Mouse (Mus musculus) megakaryocyte progenitor cell, adult 5-6 weeks (primary cell): ENCODE results near the gene Hoxa3. TPM values are rescaled to one million over a fixed set of nuclear protein-coding genes. Genes with fewer than 3 reads are reported as not detected.

Experiments
- ATAC-seq: replicated peaks from 2 replicates; pipeline ENCODE4 v1.8.0; 2016; ENCODE audit warnings: mild to moderate bottlenecking, moderate TSS enrichment, inconsistent platforms; ENCODE audit not compliant: poor library complexity
- total RNA-seq, 2 experiments: library from RNA; stranded (forward) in 1 of 2; stranded (reverse) in 1 of 2; fragments of 157-497, 149-512 nt in 1 of 2; fragments of 200-1000 nt in 1 of 2; gene quantifications; 2 replicates each; pipeline versions ENCODE4 v1.2.3 to v1.2.4; 2015 to 2017

Gene Hoxa3
- total RNA-seq, 2 experiments from 2014 or later: 0.42 to 2.1 TPM

- ATAC-seq: no peak
Measured at GRCm38 (mm10) chr6:52159164-52159761, 53.9 kb downstream of the Hoxa3 start.

GRCm38 (mm10) chr6:52158276-52159051 lies 54.7 kb downstream of the Hoxa3 start, which contains the start of gene Hoxa1:
Gene Hoxa1 (minus strand): TSS chr6:52158317.
- peak; percentile 91 for ATAC-seq

- no peak for ATAC-seq
Measured at GRCm38 (mm10) chr6:52157466-52158275, 55.5 kb downstream of the Hoxa3 start.

- ATAC-seq: no peak
Measured at GRCm38 (mm10) chr6:52156551-52157200, 56.5 kb downstream of the Hoxa3 start.

GRCm38 (mm10) chr6:52155471-52155870 lies 57.7 kb downstream of the Hoxa3 start:
- ATAC-seq: no peak

- ATAC-seq: no peak
Measured at GRCm38 (mm10) chr6:52154044-52154443, 59.1 kb downstream of the Hoxa3 start.

GRCm38 (mm10) chr6:52153270-52153669 lies 59.9 kb downstream of the Hoxa3 start:
- ATAC-seq: no peak

GRCm38 (mm10) chr6:52152226-52153193 lies 60.6 kb downstream of the Hoxa3 start:
- no peak for ATAC-seq

- ATAC-seq: no peak
Measured at GRCm38 (mm10) chr6:52151571-52151970, 61.6 kb downstream of the Hoxa3 start.

- ATAC-seq: no peak
Measured at GRCm38 (mm10) chr6:52150401-52150966, 62.7 kb downstream of the Hoxa3 start.

GRCm38 (mm10) chr6:52139115-52139514 lies 74.0 kb downstream of the Hoxa3 start:
- no peak for ATAC-seq

GRCm38 (mm10) chr6:52138576-52138975 lies 74.6 kb downstream of the Hoxa3 start:
- ATAC-seq: no peak

GRCm38 (mm10) chr6:52137841-52138535 lies 75.1 kb downstream of the Hoxa3 start:
- ATAC-seq: no peak

GRCm38 (mm10) chr6:52123673-52124072 lies 89.5 kb downstream of the Hoxa3 start:
- no peak for ATAC-seq

- no peak for ATAC-seq
Measured at GRCm38 (mm10) chr6:52121173-52121572, 92.0 kb downstream of the Hoxa3 start.
